Mouse (Mus musculus) liver, adult 2 months (tissue): ENCODE measurements around the gene Sfxn5. TPM values are rescaled to one million over a fixed set of nuclear protein-coding genes. Genes with fewer than 3 reads are reported as not detected.

Source experiments
- DNase-seq: peaks from one replicate; pipeline ENCODE4 v3.0.0-alpha.2; 2011; ENCODE audit warnings: low read depth, low spot score; ENCODE audit errors: extremely low read depth
- H3K27ac ChIP-seq: fragments of 200-500 bp; replicated peaks from 2 replicates; pipeline ENCODE4 v1.5.1; 2012; ENCODE audit warnings: low read depth, mild to moderate bottlenecking, control low read depth, inconsistent platforms, low read length; ENCODE audit not compliant: insufficient read depth
- H3K27me3 ChIP-seq: fragments of 200-500 bp; 2 replicates; pipeline ENCODE4 v1.6.1; 2012; ENCODE audit warnings: mild to moderate bottlenecking, moderate library complexity, low read length, inconsistent platforms; ENCODE audit not compliant: control insufficient read depth, insufficient read depth
- H3K36me3 ChIP-seq: fragments of 200-500 bp; 2 replicates; pipeline ENCODE4 v1.6.1; 2012; ENCODE audit warnings: low read length, inconsistent platforms; ENCODE audit not compliant: control insufficient read depth, insufficient read depth
- H3K4me1 ChIP-seq: fragments of 200-500 bp; 2 replicates; pipeline ENCODE4 v1.6.1; 2011; ENCODE audit warnings: low read length; ENCODE audit not compliant: control insufficient read depth, insufficient read depth
- H3K4me3 ChIP-seq: fragments of 200-500 bp; 2 replicates; pipeline ENCODE4 v1.5.1; 2011; ENCODE audit warnings: low read depth, mild to moderate bottlenecking, control low read depth, low read length, moderate library complexity; ENCODE audit not compliant: insufficient read depth
- H3K79me2 ChIP-seq: fragments of 200-500 bp; 2 replicates; pipeline ENCODE4 v1.6.1; 2012; ENCODE audit warnings: inconsistent platforms, mild to moderate bottlenecking, low read length, moderate library complexity; ENCODE audit not compliant: control insufficient read depth, insufficient read depth
- H3K9ac ChIP-seq: fragments of 200-500 bp; 2 replicates; pipeline ENCODE4 v1.6.1; 2012; ENCODE audit warnings: low read depth, mild to moderate bottlenecking, control low read depth, inconsistent platforms, low read length
- CTCF ChIP-seq: fragments of 200-500 bp; IDR thresholded peaks from 2 replicates; pipeline ENCODE4 v1.5.1; 2011; ENCODE audit warnings: low read depth, low read length, control low read depth
- POLR2A ChIP-seq: fragments of 200-500 bp; IDR thresholded peaks from 2 replicates; pipeline ENCODE4 v1.6.1; 2011; ENCODE audit warnings: low read length, control low read depth; ENCODE audit not compliant: insufficient read depth; ENCODE audit errors: extremely low read depth
- WGBS: fragments of 180-500 bp; shearing (Covaris S2); methylation state at CpG from one replicate; pipeline ENCODE4 v1.1.7; 2018; 5-methylcytosine and 5-hydroxymethylcytosine counted together
- polyA plus RNA-seq: library from polyadenylated mRNA; depleted of rRNA; stranded (reverse); fragments of >200 nt; gene quantifications from 2 replicates; pipeline ENCODE4 v1.2.3, GENCODE M21; 2012
- total RNA-seq: library from RNA; depleted of rRNA; stranded (reverse); fragments of >200 nt; gene quantifications from 2 replicates; pipeline ENCODE4 v1.2.3, GENCODE M21; 2014

The Sfxn5 gene
- total and polyA plus RNA-seq, 2 experiments, result 23.4 to 23.6 TPM

- no peaks in the 10 kb centered on the region for H3K36me3 ChIP-seq
- no peaks in the 10 kb centered on the region for H3K4me1 ChIP-seq
- H3K9ac ChIP-seq, result no peak overlapping the region
- H3K27me3 ChIP-seq, result no peaks in the 10 kb centered on the region
- H3K79me2 ChIP-seq, result no peaks in the 10 kb centered on the region
- WGBS, result 47% methylated on average over 16 of the region's 16 CpGs
- DNase-seq, result no peak
- TF ChIP-seq CTCF (no peak), POLR2A (no peak)
- H3K27ac ChIP-seq, result no peak overlapping the region
- no peak overlapping the region for H3K4me3 ChIP-seq
Observed at GRCm38 (mm10) chr6:85206182-85206938, 126.9 kb downstream of the Sfxn5 start.

- WGBS, result 57% methylated on average over 2 of the region's 2 CpGs
Observed at GRCm38 (mm10) chr6:85197951-85198350, 135.3 kb downstream of the Sfxn5 start.

GRCm38 (mm10) chr6:85193381-85194318 is 139.6 kb downstream of the Sfxn5 start:
- H3K4me3 ChIP-seq, result no peak overlapping the region
- H3K9ac ChIP-seq, result no peak overlapping the region
- H3K27ac ChIP-seq, result no peak overlapping the region
- H3K79me2 ChIP-seq, result no peaks in the 10 kb centered on the region
- H3K36me3 ChIP-seq, result no peaks in the 10 kb centered on the region
- H3K27me3 ChIP-seq, result peaks cover 19% of the 10 kb centered on the region
- no peak for DNase-seq
- WGBS, result 36% methylated on average over 29 of the region's 29 CpGs
- no peaks in the 10 kb centered on the region for H3K4me1 ChIP-seq
- no peak for TF ChIP-seq POLR2A
- TF ChIP-seq CTCF, result no peak

More at GRCm38 (mm10) chr6:85197951-85198350, 135.3 kb downstream of the Sfxn5 start:
- H3K27me3 ChIP-seq, result peaks cover 10% of the 10 kb centered on the region
- no peak overlapping the region for H3K9ac ChIP-seq
- no peak overlapping the region for H3K27ac ChIP-seq
- H3K4me3 ChIP-seq, result no peak overlapping the region
- H3K36me3 ChIP-seq, result no peaks in the 10 kb centered on the region
- no peaks in the 10 kb centered on the region for H3K4me1 ChIP-seq
- no peaks in the 10 kb centered on the region for H3K79me2 ChIP-seq
- TF ChIP-seq POLR2A, result no peak
- TF ChIP-seq CTCF, result no peak
- DNase-seq, result no peak

GRCm38 (mm10) chr6:85191751-85192440 is 141.3 kb downstream of the Sfxn5 start:
- Histone ChIP-seq H3K9ac (no peak overlapping the region), H3K27ac (no peak overlapping the region), H3K27me3 (peaks cover 26% of the 10 kb centered on the region), H3K4me3 (no peak overlapping the region), H3K36me3 (no peaks in the 10 kb centered on the region), H3K4me1 (no peaks in the 10 kb centered on the region), H3K79me2 (no peaks in the 10 kb centered on the region)
- no peak for DNase-seq
- 53% methylated on average over 9 of the region's 9 CpGs for WGBS
- TF ChIP-seq POLR2A, result no peak
- TF ChIP-seq CTCF, result no peak

GRCm38 (mm10) chr6:85190671-85191070 is 142.6 kb downstream of the Sfxn5 start:
- WGBS, result 8% methylated on average over 13 of the region's 13 CpGs
- no peaks in the 10 kb centered on the region for H3K4me1 ChIP-seq
- H3K4me3 ChIP-seq, result no peak overlapping the region
- no peak overlapping the region for H3K9ac ChIP-seq
- H3K36me3 ChIP-seq, result no peaks in the 10 kb centered on the region
- TF ChIP-seq POLR2A (no peak), CTCF (no peak)
- no peak for DNase-seq
- no peak overlapping the region for H3K27ac ChIP-seq
- peaks cover 36% of the 10 kb centered on the region for H3K27me3 ChIP-seq
- H3K79me2 ChIP-seq, result no peaks in the 10 kb centered on the region
